Mouse (Mus musculus) right cerebral cortex, postnatal 25 days (tissue): ENCODE results near the gene Gm20388.
"Not testable (repeated sequence)": the region's sequence is repeated elsewhere in the genome, so short reads cannot be mapped to it uniquely, and the experiment has no call there.

Experiments used
- DNase-seq: peaks from one replicate; pipeline ENCODE4 v3.0.0; 2022

The Gm20388 gene

DNA sequence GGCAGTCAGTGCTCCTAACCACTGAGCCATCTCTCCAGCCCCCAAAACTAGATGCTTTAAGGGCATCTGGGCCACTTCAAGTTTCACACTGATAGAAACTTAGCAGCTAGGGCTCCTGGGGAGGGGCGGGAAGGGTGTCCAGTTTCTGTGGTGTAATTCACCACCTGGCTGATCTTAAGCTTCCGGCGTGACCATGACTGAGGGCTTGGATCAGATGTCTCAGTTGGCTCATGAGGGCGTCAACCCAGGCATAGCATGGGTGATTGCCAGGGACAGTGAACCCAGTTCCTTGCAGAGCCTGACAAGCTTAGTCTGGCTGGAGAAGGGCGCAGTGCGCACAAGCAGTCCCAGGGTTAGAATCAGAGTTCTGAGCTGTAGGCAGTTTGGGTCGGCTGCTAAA is 868.5 kb downstream of the Gm20388 start:
- no peak for DNase-seq

- DNase-seq, result no peak
Observed at GRCm38 (mm10) chr8:120783781-120784180, 873.1 kb downstream of the Gm20388 start.

DNA sequence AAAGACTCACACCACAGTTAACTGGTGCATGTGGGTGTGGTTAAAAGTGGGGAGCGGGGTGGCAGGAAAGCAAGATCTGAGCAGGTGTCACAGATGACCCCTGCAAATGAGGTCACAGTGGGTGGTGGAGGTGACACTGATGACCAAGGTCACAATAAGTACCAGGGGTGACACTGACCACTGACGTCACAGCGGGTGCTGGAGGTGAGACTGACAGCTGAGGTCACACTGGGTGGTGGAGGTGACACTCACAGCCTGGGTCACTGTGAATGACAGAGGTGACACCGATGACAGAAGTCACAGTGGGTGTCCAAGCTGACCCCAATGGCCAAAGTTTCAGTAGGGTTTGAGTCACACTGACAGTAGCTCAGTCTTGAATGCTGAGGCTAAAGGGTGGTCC is 876.1 kb downstream of the Gm20388 start:
- DNase-seq, result no peak

DNA sequence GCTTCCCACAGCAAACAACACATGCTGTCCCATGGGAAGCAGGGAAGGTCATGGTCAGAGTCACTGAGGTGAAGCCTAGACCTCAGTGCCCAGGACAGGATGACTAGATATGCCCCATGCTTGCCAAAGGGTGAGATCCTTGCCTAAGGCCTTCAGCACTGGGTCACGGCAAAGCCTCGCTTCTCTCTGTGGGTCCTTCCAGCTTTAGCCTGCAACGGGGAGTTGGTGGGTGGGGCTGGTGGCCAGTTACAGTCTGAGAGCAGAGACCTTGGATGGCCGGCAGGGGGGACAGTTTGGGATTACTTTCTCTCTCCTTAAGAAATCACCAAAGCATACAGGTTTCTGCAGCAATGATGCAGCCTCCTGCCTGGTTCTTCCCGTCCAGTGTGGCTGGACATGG is 877.0 kb downstream of the Gm20388 start:
- no peak for DNase-seq

DNA sequence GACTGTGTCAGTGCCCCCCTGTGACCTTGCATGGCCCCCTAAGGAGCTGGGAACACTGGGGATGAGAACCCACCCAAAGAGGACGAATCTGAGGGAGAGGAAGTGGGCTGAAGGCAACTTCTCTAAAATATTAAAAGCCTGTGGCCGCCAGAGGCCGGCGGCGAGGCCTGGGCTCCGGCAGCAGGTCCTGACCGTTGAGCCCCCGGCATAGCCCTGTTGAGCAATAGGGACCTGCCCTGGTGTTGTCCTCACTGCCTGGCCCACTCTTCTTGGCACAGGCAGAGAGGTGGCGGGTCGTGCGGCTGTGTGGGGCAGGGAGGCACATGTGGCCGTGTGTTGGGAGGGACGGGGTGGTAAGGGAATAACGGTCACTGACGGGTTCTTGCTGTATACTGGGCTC is 882.1 kb downstream of the Gm20388 start:
- no peak for DNase-seq

GRCm38 (mm10) chr8:120795944-120796635 is 885.4 kb downstream of the Gm20388 start:
- peak; percentile 70 for DNase-seq

DNA sequence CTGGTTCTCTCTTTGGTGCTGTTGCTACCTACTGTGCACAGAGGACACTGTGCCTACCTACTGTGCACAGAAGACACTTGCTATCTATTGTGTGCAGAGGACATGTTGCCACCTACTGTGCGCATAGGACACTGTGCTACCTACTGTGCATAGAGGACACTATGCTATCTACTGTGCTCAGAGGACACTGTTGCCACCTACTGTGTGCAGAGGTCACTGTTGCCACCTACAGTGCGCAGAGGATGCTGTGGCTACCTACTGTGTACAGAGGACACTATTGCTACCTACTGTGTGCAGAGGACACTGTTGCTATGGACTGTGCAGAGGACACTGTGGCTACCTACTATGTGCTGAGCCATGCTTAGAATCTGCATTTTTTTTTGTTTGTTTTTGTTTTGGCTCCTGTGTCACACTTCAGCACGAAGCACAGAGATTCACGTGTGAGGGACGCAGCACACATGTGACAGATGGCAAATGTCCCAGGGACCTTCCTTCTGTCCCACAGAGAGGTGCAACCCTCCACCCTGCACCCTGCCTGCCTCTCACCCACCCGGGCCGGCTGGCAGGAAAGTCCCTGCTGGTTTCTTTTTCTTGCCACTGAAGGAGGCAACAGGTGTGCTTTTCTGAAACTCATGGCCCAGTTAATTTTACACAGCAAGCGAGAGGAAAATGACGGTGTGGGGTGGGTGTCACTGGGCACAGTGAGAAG is 886.5 kb downstream of the Gm20388 start:
- no peak for DNase-seq

- peak; percentile 38 for DNase-seq
Observed at GRCm38 (mm10) chr8:120800308-120800865, 889.7 kb downstream of the Gm20388 start.

DNA sequence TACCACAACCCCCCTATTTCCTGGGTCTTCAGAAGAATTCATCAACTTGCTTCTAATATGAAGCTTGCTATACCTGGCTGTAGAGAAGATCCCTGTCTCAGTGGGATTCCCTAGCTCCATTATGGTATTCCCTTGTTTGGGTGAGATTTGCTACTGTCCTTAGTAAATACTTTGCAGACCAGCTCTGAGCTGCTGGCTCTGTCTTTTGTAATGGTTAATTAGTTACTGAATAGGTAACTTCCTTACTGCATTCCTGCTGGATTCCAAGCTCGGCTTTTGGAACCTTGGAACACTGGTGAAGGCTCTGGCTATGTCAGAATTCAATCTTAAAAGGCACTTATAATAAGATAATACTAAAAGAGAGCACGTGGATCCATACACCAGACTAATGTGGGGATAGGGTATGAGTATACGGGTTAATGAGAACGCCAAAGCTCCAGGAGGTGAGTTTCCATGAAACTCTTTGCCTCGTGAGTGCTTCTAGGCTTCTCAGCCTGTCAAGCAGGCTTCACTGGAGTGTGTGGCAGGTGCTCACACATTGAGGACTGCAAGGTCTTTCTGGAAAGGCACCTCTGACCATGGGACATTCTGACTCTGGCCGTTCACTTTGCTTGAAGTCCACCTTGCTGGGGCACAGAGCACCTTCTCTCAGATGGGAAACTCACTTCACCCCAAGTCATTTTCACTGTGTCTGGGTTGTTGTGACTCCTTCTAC is 893.2 kb downstream of the Gm20388 start:
- DNase-seq, result not testable (repeated sequence)

GRCm38 (mm10) chr8:120804741-120805140 is 894.1 kb downstream of the Gm20388 start:
- DNase-seq, result no peak

DNA sequence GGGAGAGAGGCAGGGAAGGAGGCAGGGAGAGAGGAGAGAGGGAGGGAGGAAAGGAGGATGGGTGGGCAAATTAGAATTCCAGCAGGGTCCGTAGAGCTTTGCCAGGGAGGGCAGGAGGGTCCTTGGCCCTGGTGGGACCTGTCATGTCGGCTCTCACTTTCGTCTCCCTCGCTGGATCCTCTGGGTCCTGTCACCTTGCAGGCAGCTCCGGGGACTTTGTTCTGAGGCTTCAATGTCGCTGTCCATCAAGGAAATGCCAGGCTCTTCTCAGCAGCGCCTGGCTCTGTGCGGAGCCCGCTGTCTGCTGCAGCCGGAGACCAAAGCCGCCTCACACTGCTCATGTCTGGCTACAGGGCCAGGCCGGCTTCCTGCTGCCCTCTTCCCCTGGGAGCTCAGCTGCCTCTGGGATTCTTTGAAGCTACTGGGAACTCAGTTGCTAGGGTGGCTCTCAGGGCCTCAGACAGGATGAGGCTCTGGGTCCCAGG is 896.2 kb downstream of the Gm20388 start:
- no peak for DNase-seq

DNA sequence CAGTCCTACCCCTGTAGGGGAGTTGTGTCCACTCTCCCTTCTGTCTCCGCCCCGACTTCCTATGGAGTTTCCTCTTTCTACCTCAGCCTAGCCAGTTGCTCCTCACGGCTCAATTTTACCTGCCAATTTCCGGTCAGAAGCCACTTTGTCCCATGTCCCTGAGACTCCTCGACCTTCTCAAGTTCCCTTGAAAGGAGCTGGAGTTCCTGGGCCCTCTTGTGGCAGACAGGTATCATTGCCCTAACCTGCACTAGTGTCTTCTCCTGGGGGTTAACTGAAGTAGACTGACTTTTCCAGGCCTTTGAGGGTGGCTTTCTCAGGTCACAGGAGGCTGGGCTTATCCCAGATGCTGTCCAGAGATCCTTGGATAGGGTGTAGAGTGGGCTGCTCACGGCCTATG is 897.1 kb downstream of the Gm20388 start:
- no peak for DNase-seq

DNA sequence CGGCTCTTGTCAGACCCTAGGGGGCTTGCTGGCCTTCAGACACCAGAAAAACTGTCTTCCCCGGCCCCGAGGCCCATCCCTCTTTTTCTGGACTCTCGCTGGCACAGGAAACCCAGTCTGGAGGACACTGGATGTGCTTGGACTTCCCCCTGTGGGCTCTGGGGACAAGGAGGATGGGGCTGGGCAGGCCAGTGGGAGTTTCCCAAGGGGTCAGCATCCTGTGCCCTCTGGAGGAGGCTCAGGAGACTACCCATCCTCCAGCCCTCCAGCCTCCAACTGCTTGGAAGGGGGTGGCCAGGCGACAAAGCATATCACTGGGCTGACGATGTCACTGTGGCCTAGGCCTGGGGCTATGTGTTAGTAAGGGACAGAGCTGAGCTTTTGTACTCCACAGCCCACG is 898.4 kb downstream of the Gm20388 start:
- no peak for DNase-seq

- DNase-seq, result no peak
Observed at GRCm38 (mm10) chr8:120811953-120812352, 901.3 kb downstream of the Gm20388 start.

DNA sequence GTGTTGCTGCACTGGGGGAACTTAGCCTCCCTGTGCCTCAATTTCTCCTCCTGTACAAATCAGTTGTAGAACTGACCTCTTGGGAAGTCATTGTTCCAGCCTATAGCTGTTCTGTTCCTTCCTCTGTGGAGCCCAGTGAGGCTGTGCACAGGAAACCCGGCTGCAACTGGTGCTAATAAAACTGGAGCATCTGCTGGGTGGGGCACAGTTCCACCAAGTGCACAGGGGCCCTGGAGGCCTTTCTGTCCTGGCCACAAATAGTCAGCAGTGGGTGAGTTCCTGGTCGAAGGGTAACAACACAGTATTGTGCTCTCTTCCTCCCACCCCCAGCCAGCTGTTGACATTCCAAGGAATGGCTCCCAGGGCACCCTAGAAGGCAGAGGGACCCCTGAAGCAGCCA is 902.4 kb downstream of the Gm20388 start:
- no peak for DNase-seq

DNA sequence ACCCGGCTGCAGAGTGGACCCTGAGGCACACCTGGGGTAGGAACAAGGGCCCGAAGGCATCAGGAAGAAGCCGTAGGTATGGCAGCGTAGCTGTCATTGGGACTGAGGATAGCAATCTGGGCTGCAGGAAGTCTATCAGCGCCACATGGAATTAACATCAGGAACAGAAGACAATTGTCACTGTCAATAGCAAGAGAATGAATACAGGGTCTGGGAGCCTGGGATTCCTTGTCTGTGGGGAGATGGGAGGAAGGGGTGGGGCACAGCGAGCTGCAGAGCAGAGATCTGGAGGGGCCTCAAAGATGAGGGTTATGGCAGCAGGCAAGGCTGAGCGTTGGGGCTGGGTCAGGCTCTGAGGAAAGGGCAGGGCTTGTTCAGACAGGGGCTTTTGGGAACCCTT is 903.2 kb downstream of the Gm20388 start:
- no peak for DNase-seq

GRCm38 (mm10) chr8:120816371-120816770 is 905.7 kb downstream of the Gm20388 start:
- DNase-seq, result no peak

DNA sequence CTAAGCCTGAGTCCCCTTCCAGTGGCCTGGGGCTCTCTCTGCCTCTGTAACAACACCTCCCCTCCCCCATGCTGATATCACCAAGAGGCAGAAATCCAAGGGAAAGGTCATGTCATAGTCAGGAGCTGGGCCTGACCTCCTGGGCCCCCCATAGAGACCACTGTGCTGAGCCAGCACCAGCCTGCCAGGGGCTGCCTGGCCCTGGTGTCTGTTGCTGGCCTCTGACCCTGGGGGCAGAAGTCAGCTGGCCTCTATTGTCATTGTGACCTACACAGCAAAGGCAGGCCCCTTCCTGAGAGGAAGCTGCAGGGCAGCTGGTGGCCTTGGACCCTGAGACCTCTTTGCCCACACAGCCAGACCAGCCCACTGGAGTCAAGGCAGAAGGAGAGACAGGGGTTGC is 909.3 kb downstream of the Gm20388 start:
- no peak for DNase-seq

DNA sequence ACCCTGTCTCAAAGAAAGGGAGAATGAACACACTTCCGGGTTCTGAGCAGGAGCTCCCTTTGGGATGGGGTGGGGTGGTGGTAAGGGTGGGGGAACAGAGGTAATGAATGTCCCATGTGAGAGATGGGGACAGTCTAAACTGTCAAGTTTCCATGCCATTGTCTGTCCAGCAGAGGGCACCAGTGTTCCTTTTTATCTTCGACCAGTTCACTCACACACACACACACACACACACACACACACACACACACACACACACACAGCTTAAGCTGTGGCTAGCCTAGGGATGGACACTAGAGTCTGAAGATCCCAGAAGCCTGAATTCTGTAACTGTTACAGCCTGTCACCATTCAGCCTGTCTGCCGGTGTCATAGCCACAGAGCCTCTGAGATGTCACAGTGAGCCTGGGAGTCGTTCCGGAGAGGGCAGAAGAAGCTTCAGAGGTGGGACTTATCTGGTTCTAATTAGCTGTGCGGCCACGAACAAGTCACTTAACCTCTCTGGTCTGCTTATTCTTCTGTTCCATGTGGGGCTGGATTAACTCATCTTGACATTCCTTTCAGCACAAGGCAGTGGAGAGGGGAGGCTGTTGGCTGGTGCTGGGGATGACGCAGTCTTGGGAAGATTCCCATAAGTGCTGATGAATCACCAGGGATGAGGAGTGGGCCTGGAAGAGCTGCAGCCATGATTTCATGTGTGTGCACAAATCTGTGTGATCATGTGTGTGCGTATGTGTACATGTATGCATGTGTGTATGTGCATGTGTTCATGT is 910.9 kb downstream of the Gm20388 start:
- DNase-seq, result peak; percentile 13

DNA sequence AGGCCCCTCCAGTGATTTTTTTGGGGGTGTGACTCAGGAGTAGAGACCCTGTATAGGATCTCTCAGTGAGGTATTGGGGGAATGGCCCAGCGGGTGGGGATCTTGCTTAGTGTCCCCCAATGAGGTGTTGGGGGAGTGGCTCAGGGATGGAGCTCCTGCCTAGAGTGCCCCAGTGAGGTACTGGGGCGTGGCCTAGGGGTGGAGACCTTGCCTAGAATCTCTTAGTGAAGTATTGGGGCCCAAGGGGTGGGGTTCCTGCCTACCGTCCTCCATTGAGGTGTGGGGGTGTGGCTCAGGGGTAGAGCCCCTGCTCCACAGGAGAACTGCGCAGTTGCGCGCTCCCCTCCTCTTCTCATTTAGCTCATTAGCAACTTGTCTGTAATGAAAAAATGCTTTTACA is 912.7 kb downstream of the Gm20388 start:
- no peak for DNase-seq

DNA sequence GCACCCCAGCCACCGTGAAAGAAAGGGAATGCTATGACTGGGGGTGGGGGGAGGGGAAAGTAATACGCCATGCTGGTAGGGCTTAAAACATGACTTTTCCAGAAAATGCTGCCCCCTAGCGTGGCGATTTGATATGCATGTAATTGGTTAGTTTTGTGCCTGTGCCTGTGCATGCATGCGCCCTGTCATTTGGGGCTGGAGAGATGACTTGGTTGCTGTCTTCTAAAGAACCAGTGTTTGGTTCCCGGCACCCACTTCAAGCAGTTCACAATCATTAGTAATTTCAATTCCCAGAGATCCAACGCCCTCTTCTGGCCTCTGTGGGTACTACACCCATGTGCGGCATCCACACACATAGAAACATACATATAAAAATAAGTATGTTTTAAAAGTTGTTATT is 913.2 kb downstream of the Gm20388 start:
- DNase-seq, result no peak

DNA sequence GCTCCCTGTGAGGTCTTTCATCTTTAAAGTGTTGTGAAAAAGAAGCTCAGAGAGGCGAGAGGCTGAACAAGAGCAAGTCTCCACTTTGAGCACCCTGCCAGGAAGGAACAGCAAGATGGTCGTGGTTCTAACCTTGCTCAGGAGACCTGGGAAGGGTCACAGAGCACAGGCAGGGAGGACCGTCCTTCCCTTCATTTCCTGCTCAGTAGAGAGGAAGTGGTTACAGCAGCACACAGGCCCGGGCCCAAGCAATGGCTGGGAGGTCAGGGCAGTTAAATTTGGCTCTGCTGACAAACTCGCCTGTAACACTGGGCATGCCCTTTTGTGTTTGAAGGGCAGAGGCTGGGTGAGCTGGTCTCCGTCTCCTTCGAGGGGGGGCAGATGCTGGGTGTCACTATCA is 914.0 kb downstream of the Gm20388 start:
- no peak for DNase-seq

- DNase-seq, result no peak
Observed at GRCm38 (mm10) chr8:120828279-120828678, 917.6 kb downstream of the Gm20388 start.
